Mouse (Mus musculus): ENCODE measurements around the gene Atp10b.

Atp10b gene

DNA sequence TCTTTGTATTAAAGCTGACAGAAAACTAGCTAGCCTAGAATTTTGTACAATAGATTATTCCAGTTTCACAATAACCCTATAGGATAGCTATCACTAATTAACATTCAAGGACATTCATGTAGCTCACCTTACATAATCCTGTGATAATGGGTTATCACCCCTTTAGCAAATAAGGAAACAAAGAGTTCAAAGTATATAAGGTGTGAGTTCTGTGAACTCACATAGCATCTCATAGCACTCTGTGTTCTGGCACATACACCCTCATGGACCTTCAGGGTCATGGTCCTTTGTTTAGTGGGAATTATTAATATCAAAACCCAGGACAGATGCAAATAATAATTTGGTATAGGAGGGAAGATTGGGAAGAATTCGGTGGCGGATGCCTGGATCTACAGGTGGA, 50.4 kb downstream of the Atp10b start:
- no peak for DNase-seq

- no peak for DNase-seq
Observed at GRCm38 (mm10) chr11:43203580-43203979, 53.9 kb downstream of the Atp10b start.

GRCm38 (mm10) chr11:43213134-43213533, 63.5 kb downstream of the Atp10b start:
- peak; percentile 40 for DNase-seq

GRCm38 (mm10) chr11:43213740-43214139, 64.1 kb downstream of the Atp10b start:
- DNase-seq, result no peak

DNA sequence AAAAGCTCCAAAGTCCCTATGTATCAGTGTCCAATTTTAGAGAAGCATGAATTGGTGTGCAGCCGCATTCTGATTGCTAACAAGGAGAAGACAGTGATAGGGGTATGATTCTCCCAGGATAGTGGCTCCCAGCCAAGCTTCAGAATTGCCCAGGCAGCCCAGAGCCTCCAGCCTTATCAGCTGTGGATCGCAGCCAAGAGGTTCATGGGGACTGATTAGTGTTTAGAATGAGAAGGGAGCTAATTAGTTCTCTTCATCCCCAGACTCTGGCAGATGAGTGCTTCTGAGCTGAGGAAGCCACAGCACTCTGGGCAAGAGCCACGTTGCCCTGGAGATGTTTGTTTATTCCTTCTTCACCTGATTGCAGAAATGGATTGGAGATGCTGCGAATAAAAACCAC, 67.3 kb downstream of the Atp10b start:
- DNase-seq, result no peak

- no peak for DNase-seq
Observed at GRCm38 (mm10) chr11:43230231-43230630, 80.6 kb downstream of the Atp10b start.

DNA sequence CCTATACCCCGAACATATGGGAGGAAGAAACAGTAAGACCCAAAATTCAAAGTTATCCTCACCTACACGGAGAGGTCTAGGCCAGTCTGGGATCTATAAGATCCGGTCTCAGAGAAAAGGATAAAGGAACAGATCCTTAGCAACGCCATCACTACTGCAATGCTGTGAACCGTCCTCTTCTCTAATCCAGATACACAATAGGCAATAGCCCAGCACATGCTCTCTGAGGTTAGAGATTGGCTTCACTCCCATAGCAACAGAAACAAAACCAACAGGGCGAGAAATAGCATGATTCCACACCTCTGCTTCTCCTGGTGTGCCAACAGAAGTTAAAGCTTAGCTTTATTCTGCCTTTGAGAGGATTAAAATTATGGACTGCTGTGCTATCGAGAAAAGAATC, 82.4 kb downstream of the Atp10b start:
- no peak for DNase-seq

DNA sequence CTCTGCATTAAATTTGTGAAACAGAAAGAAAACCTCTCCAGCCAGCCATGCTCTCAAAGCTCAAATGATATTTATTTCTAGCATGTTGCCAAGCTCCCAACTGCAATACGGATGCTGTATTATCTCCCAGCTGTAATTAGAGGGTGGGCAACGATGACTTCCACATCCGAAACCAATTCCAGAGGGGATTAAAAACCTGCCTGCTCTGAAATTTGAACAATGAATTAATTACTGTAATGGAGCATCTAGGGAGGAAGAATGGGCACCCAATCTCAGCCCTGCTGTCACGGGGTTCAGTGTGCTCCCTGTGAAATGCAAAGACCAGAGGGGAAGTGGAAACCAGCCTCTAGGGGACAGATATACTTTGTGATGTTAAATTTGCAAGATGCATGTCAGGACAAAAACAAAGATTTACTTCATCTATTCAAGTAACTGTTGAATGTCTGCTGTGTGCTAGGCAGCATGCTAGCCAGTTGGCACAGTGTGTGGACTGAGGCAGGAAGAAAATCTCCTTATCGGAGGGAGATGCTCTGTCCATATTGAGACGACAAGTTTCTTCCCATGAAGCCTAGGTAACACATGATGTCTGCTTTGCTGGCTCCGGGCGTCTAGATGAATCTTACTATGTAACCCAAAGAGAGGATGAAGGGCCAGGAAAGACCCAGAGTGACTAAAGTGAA, 86.8 kb downstream of the Atp10b start:
- no peak for DNase-seq

DNA sequence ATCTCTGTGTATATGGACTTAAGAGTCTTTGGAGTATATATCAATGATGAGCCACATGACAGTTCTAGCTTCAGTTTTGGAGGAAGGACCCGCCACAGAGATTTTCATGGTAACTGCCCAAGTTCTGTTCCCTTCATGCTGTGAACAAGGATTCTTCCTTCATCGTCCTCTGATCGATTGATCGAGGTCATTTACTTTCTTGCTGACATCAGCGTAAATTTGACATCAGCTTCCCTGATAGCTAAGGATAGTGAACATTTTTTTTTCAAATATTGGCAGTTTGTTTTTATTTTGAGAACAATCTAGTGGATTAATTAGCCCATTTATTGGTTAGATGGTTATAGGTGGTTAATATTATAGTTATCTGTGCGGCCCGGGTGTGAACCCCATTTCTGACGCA, 90.1 kb downstream of the Atp10b start:
- DNase-seq, result no peak

DNA sequence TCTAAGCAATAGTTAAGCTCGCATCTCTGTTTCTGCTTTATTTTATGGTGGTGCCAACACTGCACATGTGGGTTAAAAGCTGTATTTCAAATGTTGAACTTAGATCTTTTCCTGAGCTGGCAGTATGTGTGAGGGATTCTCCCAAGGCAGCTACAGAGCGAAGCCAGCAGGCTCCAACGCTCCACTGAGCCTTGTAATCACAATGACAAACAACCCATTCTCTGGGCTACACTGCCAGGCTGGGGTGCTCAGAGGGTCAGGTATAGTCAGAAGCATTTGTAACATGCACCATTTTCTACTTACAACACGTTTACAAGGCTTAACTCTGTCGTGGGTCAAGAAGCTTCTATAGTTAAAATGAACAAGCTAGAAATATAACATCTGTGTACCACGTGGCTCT, 103.4 kb downstream of the Atp10b start:
- peak; percentile 4 for DNase-seq

DNA sequence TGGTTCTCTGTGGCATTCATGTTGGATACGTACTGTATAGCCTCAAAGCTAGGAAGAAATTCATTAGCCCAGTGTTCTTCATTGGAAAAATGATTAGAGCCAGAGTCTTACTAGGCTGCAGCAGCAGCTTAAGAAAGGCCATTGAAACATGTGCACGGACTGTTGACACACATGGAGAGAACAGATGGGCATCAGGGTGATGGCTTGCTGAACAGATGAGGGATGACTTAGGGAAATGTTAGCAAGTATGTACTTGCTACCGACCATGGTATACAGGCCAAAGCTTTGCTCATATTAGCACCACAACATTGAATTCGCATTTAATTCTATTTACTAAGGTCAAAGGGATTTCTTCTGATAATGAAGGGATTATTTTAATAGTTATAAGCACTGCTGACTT, 105.6 kb downstream of the Atp10b start:
- DNase-seq, result no peak

DNA sequence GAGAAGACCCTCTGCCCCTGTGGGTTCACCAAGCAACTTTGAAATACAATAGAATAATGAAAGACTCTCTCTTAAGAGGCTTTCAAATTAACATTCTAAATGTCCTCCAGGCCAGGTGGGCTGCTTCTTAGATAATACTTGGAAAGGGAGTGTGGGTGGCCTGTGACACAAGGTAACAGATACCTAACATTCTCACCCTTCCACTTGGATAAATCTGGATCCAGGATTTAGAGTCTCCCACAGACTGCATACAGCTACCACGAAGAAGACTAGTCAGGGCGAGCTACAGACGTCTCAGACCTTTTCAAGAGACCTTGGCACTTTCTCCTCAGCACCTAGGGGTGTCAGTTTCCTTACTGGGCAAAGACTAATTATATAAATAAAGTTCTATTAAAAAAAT, 107.6 kb downstream of the Atp10b start:
- no peak for DNase-seq

GRCm38 (mm10) chr11:43257781-43258180, 108.1 kb downstream of the Atp10b start:
- DNase-seq, result no peak

DNA sequence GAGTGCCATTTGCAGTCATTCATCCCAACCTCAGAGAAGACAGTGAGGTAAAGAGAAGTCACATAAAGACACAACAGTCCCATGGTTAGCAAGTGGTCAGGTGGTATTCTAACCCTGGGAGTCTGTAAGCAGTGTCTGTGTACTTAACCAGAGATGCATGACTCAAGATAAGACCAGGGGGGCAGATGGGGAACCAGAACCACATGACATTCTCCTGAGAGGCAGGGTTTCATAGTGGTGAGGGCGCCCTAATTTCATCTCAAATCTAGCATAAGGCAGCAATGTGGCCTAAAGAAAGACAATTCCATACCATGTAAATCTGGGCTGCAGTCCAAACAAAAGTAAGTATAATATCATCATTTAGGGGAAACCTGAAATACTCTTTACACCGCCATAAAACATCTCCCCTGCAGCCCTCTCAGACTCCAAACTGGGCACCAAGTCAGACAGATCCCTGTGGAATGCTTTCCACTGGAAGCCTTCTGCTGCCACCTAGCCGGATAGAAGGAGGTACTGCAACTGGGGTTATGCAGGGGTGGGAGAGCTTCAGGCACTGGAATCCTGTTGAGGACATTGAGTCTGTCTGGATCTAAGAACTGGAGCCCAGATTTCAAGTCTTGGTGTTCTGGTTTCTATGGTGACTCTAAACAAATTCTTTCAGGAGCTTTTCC, 114.0 kb downstream of the Atp10b start:
- DNase-seq, result peak; percentile 75

DNA sequence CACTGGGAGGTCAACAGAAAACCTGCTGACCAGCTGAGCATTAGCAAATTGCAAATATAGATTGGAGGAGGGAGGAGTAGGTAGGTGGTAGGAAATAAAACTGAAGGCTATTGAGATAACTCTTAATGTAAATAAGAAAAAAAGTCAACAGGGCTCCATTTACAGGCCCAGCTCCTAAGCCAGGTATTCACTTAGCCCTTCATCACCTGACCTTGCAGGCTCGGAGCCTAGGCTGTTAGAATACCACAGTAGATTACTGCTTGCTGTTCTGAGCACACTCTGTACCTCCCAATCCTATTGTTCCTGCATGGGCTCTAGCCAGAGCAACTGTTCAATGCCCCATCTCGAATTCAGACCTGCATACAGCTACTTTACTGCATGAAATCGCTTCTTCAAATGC, 117.8 kb downstream of the Atp10b start:
- no peak for DNase-seq

GRCm38 (mm10) chr11:43269503-43270255, 120.0 kb downstream of the Atp10b start:
- peak; percentile 5 for DNase-seq

GRCm38 (mm10) chr11:43270256-43270806, 120.7 kb downstream of the Atp10b start:
- DNase-seq, result peak; percentile 9

DNA sequence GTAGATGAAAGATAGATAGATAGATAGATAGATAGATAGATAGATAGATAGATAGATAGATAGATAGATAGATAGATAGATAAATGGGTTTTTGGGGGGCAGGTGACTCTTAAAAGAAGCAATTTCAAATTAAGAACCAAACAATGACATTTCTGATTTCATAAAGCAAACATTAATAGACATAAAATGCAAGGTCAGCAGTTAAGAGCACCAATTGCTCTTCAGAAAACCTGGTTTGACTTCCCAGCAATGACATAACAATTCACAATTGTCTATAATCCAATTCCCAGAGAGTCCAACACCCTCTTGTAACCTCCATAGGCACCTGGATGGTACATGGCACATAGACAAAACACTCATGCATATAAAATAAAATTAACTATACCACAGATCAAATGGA, 124.2 kb downstream of the Atp10b start:
- DNase-seq, result no peak

DNA sequence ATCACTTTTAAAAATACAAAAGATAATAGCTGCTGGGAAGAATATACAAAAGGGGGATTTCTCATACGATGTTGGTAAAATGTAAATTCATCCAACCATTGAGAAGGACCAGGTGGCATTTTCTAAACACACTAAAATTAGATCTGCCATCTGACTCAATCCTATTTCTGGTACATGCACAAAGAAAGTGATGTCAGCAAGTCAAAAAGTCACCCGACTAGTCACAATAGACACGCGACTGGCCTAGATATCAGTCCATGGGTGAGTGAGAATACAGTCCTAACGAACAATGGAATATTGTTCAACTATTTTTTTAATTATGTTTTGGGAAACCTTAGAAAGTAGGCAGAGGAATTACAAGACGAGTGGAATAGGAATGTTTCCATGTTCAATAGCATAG, 147.9 kb downstream of the Atp10b start:
- DNase-seq, result no peak

DNA sequence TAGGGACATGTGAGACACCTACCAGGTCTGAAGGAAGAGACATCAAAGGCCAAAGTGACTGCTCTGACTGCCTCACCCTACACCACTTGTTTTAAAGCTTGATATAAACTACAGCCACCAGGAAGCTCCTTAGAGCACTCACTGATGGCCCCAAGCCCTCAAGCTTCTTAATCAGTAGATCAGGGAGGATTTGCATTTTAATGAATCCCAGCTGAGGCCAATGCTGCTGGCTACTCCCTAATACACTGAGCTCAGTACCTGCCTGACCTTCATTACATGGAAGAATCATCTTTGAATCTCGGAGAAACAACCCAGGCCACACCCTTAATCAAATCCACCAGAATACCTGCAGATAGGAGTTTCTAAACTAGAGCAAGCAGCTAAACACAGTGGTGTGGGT, 161.3 kb downstream of the Atp10b start:
- no peak for DNase-seq
